Comparison of ENCODE assay signal across 13 mouse cellular contexts in the genomic region with DNA sequence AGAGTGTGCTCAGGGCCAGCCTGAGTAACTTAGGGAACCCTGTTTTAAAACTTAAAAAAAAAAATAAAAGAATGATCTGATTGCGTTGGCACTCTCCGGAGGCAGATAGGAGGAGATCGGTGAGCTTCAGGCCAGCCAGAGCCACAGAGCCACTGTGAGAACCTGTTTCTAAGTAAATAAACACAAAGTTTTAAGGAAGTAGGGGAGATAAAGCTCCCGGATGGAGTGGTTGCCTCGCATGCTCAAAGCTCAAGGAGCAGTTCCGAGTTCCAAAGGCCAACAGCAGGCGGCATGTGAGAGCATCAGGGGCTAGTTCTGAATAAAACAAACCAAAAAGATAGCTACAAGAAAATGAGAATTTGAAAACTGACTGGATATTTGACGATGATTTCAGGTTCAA. TPM values are rescaled to one million over a fixed set of nuclear protein-coding genes. Genes with fewer than 3 reads are reported as not detected.
DNase-seq lines count a peak whose midpoint lies in the region; ATAC-seq and TF ChIP-seq lines count a peak whose summit lies in the region.
"Had no signal": no experiment of that assay in that cellular context is flagged by ENCODE, and none has a peak within 500 bp of the region (broad histone marks: within the 10 kb centered on the region; RNA-seq: fewer than 3 reads in every experiment).

No protein-coding gene starts in this region.

- H3K4me1 ChIP-seq in heart, adult 2 months (ENCODE audit: control insufficient read depth, insufficient read depth, low read length): peaks cover 1% of the 10 kb centered on the region; the same call in 1 of the 2 replicates
- H3K4me1 ChIP-seq in G1E (ENCODE audit: insufficient read depth, low read depth, low read length): peaks cover 29% of the 10 kb centered on the region
- no peaks in the 10 kb centered on the region for H3K4me1 ChIP-seq in intestine, postnatal 0 days (replicated peaks; ENCODE audit: control insufficient read depth, insufficient read depth, low read length)
- peaks cover 8% of the 10 kb centered on the region for H3K4me1 ChIP-seq in forebrain, embryonic 10.5 days
- H3K4me1 ChIP-seq: embryonic facial prominence, embryonic 12.5 days had no signal

- H3K36me3 ChIP-seq in heart, adult 2 months (ENCODE audit: control insufficient read depth, insufficient read depth, low read length): no peaks in the 10 kb centered on the region
- no peaks in the 10 kb centered on the region for H3K36me3 ChIP-seq in G1E (replicated peaks)
- no peaks in the 10 kb centered on the region for H3K36me3 ChIP-seq in intestine, postnatal 0 days (ENCODE audit: control insufficient read depth, insufficient read depth)
- no peaks in the 10 kb centered on the region for H3K36me3 ChIP-seq in forebrain, embryonic 10.5 days (replicated peaks)
- H3K36me3 ChIP-seq: embryonic facial prominence, embryonic 12.5 days; neural tube, embryonic 15.5 days had no signal

- H3K9me3 ChIP-seq in G1E (replicated peaks): no peaks in the 10 kb centered on the region
- H3K9me3 ChIP-seq in intestine, postnatal 0 days (ENCODE audit: control insufficient read depth): no peaks in the 10 kb centered on the region
- no peaks in the 10 kb centered on the region for H3K9me3 ChIP-seq in forebrain, embryonic 10.5 days
- H3K9me3 ChIP-seq: embryonic facial prominence, embryonic 12.5 days; neural tube, embryonic 15.5 days had no signal

- H3K9ac ChIP-seq in heart, adult 2 months (ENCODE audit: low read depth, low read length): no peak overlapping the region
- H3K9ac ChIP-seq in intestine, postnatal 0 days (ENCODE audit: low read depth, low read length): no peak overlapping the region
- H3K9ac ChIP-seq: embryonic facial prominence, embryonic 12.5 days; neural tube, embryonic 15.5 days had no signal

- ATAC-seq in G1E (ENCODE audit: extremely low read depth, insufficient number of reproducible peaks, low FRiP score, poor library complexity, severe bottlenecking): no peak
- peak; percentile 77 for ATAC-seq in intestine, postnatal 0 days
- ATAC-seq in megakaryocyte-erythroid progenitor cell, adult 5-6 weeks (replicated peaks; ENCODE audit: low FRiP score, low TSS enrichment, poor library complexity, severe bottlenecking): peak; percentile 60
- ATAC-seq: inflammation-experienced regulatory T-cells, adult 6 months had no signal

- intact Hi-C loops in heart, adult 2 months (cut with DNase I): no loop called here

- peak; percentile 28 for TF ChIP-seq CTCF in heart, adult 2 months (IDR thresholded peaks at IDR 0.05)
- no peak for TF ChIP-seq CTCF in G1E (IDR thresholded peaks at IDR 0.05; ENCODE audit: low read depth, low read length)
- TF ChIP-seq CTCF in intestine, postnatal 0 days (IDR thresholded peaks at IDR 0.05; ENCODE audit: low read depth): peak; percentile 65

- TF ChIP-seq POLR2A in heart, adult 2 months (IDR thresholded peaks at IDR 0.05; ENCODE audit: insufficient read depth, low read depth, low read length): no peak

- DNase-seq in heart, adult 2 months: no peak
- DNase-seq in heart, adult 11 months: no peak
- peak; percentile 10 for DNase-seq in G1E (ENCODE audit: low spot score)
- no peak for DNase-seq in forebrain, embryonic 10.5 days (ENCODE audit: extremely low spot score, low spot score)
- no peak for DNase-seq in retina, embryonic 14.5 days (ENCODE audit: low spot score)
- DNase-seq in cerebellum, adult 9-11 months: no peak
- DNase-seq: adrenal gland, postnatal 10 days; gastrocnemius, postnatal 36 days had no signal

- H3K27ac ChIP-seq in heart, adult 2 months: no peak overlapping the region
- no peak overlapping the region for H3K27ac ChIP-seq in intestine, postnatal 0 days (ENCODE audit: low read depth, low read length)
- no peak overlapping the region for H3K27ac ChIP-seq in forebrain, embryonic 10.5 days
- H3K27ac ChIP-seq: embryonic facial prominence, embryonic 12.5 days; neural tube, embryonic 15.5 days had no signal

- no peaks in the 10 kb centered on the region for H3K79me2 ChIP-seq in heart, adult 2 months (replicated peaks; ENCODE audit: control insufficient read depth, insufficient read depth, low read length)

- H3K4me2 ChIP-seq in intestine, postnatal 0 days (replicated peaks; ENCODE audit: low read depth): no peak overlapping the region
- H3K4me2 ChIP-seq: embryonic facial prominence, embryonic 12.5 days; neural tube, embryonic 15.5 days had no signal

- WGBS in heart, adult 2 months: 21% methylated on average over 8 of the region's 8 CpGs
- 21% methylated on average over 8 of the region's 8 CpGs for WGBS in intestine, postnatal 0 days
- 75% methylated on average over 8 of the region's 8 CpGs for WGBS in forebrain, embryonic 10.5 days

- no peak overlapping the region for H3K4me3 ChIP-seq in heart, adult 2 months
- H3K4me3 ChIP-seq in G1E (ENCODE audit: low read depth, low read length): no peak overlapping the region
- H3K4me3 ChIP-seq in intestine, postnatal 0 days (ENCODE audit: low read depth, low read length): no peak overlapping the region
- H3K4me3 ChIP-seq in forebrain, embryonic 10.5 days: no peak overlapping the region
- H3K4me3 ChIP-seq: embryonic facial prominence, embryonic 12.5 days; neural tube, embryonic 15.5 days had no signal

- no peak for TF ChIP-seq EP300 in heart, adult 2 months (IDR thresholded peaks at IDR 0.05; ENCODE audit: insufficient read depth, low read depth, low read length)

- no peaks in the 10 kb centered on the region for H3K27me3 ChIP-seq in heart, adult 2 months (ENCODE audit: control insufficient read depth, insufficient read depth, low read length)
- peaks cover 13% of the 10 kb centered on the region; the same call in 1 of the 2 replicates for H3K27me3 ChIP-seq in G1E (ENCODE audit: insufficient read depth, low read length)
- H3K27me3 ChIP-seq in intestine, postnatal 0 days (replicated peaks; ENCODE audit: control insufficient read depth, insufficient read depth, low read length): no peaks in the 10 kb centered on the region
- H3K27me3 ChIP-seq in forebrain, embryonic 10.5 days (ENCODE audit: poor library complexity, severe bottlenecking): no peaks in the 10 kb centered on the region
- H3K27me3 ChIP-seq: embryonic facial prominence, embryonic 12.5 days; neural tube, embryonic 15.5 days had no signal

RNA-seq across cellular contexts. Expression of gene Ssb, which starts 5.0 kb away (rescaled TPM):
- total RNA-seq in heart, adult 2 months (2021): 10 to 100 TPM; 58.4 to 64.0 TPM
- polyA plus RNA-seq in heart, adult 2 months (2012; rRNA removed): 4.3 and 10.7 TPM in 2 replicates
- total RNA-seq in G1E (2014; fragmentation: Nextera tagmentation) (427 and 594 TPM in 2 replicates), G1E (2017) (492 and 574 TPM in 2 replicates)
- polyA plus RNA-seq in G1E (2012): 29.4 and 41.7 TPM in 2 replicates
- polyA plus RNA-seq in intestine, postnatal 0 days (2015; fragmentation: Nextera tagmentation; extraction: Ambion mirVana): 189 and 192 TPM in 2 replicates
- total RNA-seq in megakaryocyte-erythroid progenitor cell, adult 5-6 weeks (2014; fragmentation: Nextera tagmentation): 248 and 394 TPM in 2 replicates
- total RNA-seq in megakaryocyte-erythroid progenitor cell, adult 5-6 weeks (2017): 771 and 927 TPM in 2 replicates
- polyA plus RNA-seq in forebrain, embryonic 10.5 days (2016; fragmentation: Nextera tagmentation; extraction: Ambion mirVana): 406 and 461 TPM in 2 replicates

RNA-seq across cellular contexts. Expression of gene Mettl5, which starts 29.0 kb away (rescaled TPM):
- total RNA-seq in heart, adult 2 months (2021): 10 to 100 TPM; 20.4 to 24.9 TPM
- polyA plus RNA-seq in heart, adult 2 months (2012; rRNA removed): 5.5 and 7.2 TPM in 2 replicates
- total RNA-seq in G1E (2014; fragmentation: Nextera tagmentation): 28.1 and 37.2 TPM in 2 replicates
- 30.8 and 36.9 TPM in 2 replicates for total RNA-seq in G1E (2017)
- 76.4 and 98.6 TPM in 2 replicates for polyA plus RNA-seq in G1E (2012)
- polyA plus RNA-seq in intestine, postnatal 0 days (2015; fragmentation: Nextera tagmentation; extraction: Ambion mirVana): 24.6 and 26.9 TPM in 2 replicates
- 27.3 and 60.1 TPM in 2 replicates for total RNA-seq in megakaryocyte-erythroid progenitor cell, adult 5-6 weeks (2014; fragmentation: Nextera tagmentation)
- total RNA-seq in megakaryocyte-erythroid progenitor cell, adult 5-6 weeks (2017): 43.5 and 86.1 TPM in 2 replicates
- 44.4 and 48.0 TPM in 2 replicates for polyA plus RNA-seq in forebrain, embryonic 10.5 days (2016; fragmentation: Nextera tagmentation; extraction: Ambion mirVana)

RNA-seq across cellular contexts. Expression of gene Klhl23, which starts 34.6 kb away (rescaled TPM):
- 10 to 100 TPM; 31.8 to 32.3 TPM for total RNA-seq in heart, adult 2 months (2021)
- polyA plus RNA-seq in heart, adult 2 months (2012; rRNA removed): 10.3 and 24.2 TPM in 2 replicates
- total RNA-seq in G1E (2014; fragmentation: Nextera tagmentation): 54.3 and 59.1 TPM in 2 replicates
- total RNA-seq in G1E (2017): 68.9 and 88.2 TPM in 2 replicates
- polyA plus RNA-seq in G1E (2012): 4.9 and 6.8 TPM in 2 replicates
- polyA plus RNA-seq in intestine, postnatal 0 days (2015; fragmentation: Nextera tagmentation; extraction: Ambion mirVana): 17.3 and 21.3 TPM in 2 replicates
- 25.4 and 31.5 TPM in 2 replicates for total RNA-seq in megakaryocyte-erythroid progenitor cell, adult 5-6 weeks (2014; fragmentation: Nextera tagmentation)
- total RNA-seq in megakaryocyte-erythroid progenitor cell, adult 5-6 weeks (2017): 35.8 and 41.7 TPM in 2 replicates
- polyA plus RNA-seq in forebrain, embryonic 10.5 days (2016; fragmentation: Nextera tagmentation; extraction: Ambion mirVana): 27.3 and 28.7 TPM in 2 replicates

RNA-seq across cellular contexts. Expression of gene Ubr3, which starts 40.7 kb away (rescaled TPM):
- 100 to 1,000 TPM; 112 to 117 TPM for total RNA-seq in heart, adult 2 months (2021)
- 26.0 and 50.8 TPM in 2 replicates for polyA plus RNA-seq in heart, adult 2 months (2012; rRNA removed)
- total RNA-seq in G1E (2014; fragmentation: Nextera tagmentation): 78.9 and 104 TPM in 2 replicates
- 33.7 and 40.5 TPM in 2 replicates for total RNA-seq in G1E (2017)
- polyA plus RNA-seq in G1E (2012): 12.7 and 17.0 TPM in 2 replicates
- 9.6 and 10.8 TPM in 2 replicates for polyA plus RNA-seq in intestine, postnatal 0 days (2015; fragmentation: Nextera tagmentation; extraction: Ambion mirVana)
- total RNA-seq in megakaryocyte-erythroid progenitor cell, adult 5-6 weeks (2014; fragmentation: Nextera tagmentation): 31.5 and 37.1 TPM in 2 replicates
- 39.3 and 67.1 TPM in 2 replicates for total RNA-seq in megakaryocyte-erythroid progenitor cell, adult 5-6 weeks (2017)
- 10.3 and 11.8 TPM in 2 replicates for polyA plus RNA-seq in forebrain, embryonic 10.5 days (2016; fragmentation: Nextera tagmentation; extraction: Ambion mirVana)
